Mouse (Mus musculus): Measurements from ENCODE around the gene Uhrf1. TPM values are rescaled to one million over a fixed set of nuclear protein-coding genes. Genes with fewer than 3 reads are reported as not detected.

Uhrf1 gene
- polyA plus RNA-seq, 1 experiment, result 18.4 TPM

DNA sequence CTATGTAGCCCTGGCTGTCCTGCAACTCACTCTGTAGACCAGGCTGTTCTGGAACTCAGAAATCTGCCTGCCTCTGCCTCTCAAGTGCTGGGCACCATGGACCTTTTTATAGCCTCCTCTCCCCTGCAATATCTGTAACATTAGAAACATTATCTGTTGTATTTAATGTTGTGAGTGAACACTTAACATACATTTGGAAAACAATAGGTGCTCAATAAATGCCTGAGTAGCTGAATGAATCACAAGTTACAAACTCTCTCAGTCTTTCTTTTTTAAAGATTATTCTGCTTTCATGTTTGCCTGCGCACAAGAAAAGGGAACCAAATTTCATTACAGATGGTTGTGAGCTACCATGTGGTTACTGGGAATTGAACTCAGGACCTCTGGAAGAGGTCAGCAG, 4.9 kb upstream of the Uhrf1 start:
- Histone ChIP-seq H3ac (ENCODE audit: control insufficient read depth, insufficient read length) (no peak overlapping the region), H3K79me2 (ENCODE audit: control insufficient read depth, insufficient read depth) (no peaks in the 10 kb centered on the region), H3K4me3 (no peak overlapping the region), H3K4me2 (ENCODE audit: low read depth) (no peak overlapping the region), H3K27me3 (ENCODE audit: control insufficient read depth, insufficient read depth, insufficient read length) (no peaks in the 10 kb centered on the region), H3K36me3 (ENCODE audit: control insufficient read depth, insufficient read depth) (no peaks in the 10 kb centered on the region)
- TF ChIP-seq MYOG (IDR thresholded peaks at IDR 0.05; ENCODE audit: control insufficient read depth in 1 of 3, insufficient read depth in 1 of 3, insufficient read length in 2 of 3, low read depth in 2 of 3) (no peak), POLR2A (IDR thresholded peaks at IDR 0.05; ENCODE audit: insufficient read length, low read depth) (no peak), TCF12 (IDR thresholded peaks at IDR 0.05; ENCODE audit: insufficient read depth, poor library complexity, severe bottlenecking) (no peak), USF1 (IDR thresholded peaks at IDR 0.05; ENCODE audit: low read depth) (no peak), TCF3 (IDR thresholded peaks at IDR 0.05; ENCODE audit: insufficient read length, low read depth) (no peak), CEBPB (IDR thresholded peaks at IDR 0.05; ENCODE audit: insufficient read depth, poor library complexity, severe bottlenecking) (no peak), MAX (IDR thresholded peaks at IDR 0.05; ENCODE audit: low read depth) (no peak), POLR2AphosphoS2 (IDR thresholded peaks at IDR 0.05; ENCODE audit: insufficient read length, low read depth) (no peak), MYOD1 (IDR thresholded peaks at IDR 0.05; ENCODE audit: control insufficient read depth in 1 of 3, insufficient read length in 2 of 3, low read depth in 2 of 3) (no peak), E2F4 (IDR thresholded peaks at IDR 0.05; ENCODE audit: insufficient read depth) (no peak), REST (IDR thresholded peaks at IDR 0.05; ENCODE audit: insufficient read depth, insufficient read length) (no peak), SRF (IDR thresholded peaks at IDR 0.05; ENCODE audit: control insufficient read depth, insufficient read length, low read depth) (no peak)

DNA sequence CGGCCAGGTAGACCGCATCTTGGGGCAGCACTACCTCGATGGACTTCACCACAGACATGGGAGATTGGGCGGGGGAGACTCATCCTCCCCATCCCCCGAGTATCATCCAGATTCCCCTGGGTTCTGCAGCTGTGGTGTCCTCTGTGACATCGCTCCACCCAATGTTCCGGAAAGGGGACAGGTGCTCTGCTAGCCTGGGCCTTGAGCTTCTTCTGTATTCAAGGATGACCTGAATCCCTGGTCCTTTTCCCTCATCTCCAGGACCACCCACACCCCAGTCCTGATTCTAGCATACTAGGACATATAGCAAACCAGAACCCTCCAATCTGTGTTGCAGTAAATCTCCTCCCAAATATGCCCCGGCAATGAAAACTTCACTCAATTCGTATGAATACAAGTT, 2.9 kb upstream of the Uhrf1 start, which contains the start of gene Arrdc5:
TSS of gene Arrdc5 (minus strand) at position 101 of the 400 bp plus-strand sequence.
- H3K4me3 ChIP-seq, result no peak within 1 kb of the TSS
- H3K4me2 ChIP-seq (ENCODE audit: low read depth), result no peak within 1 kb of the TSS
- peaks cover 10% of the 10 kb centered on the region for H3K79me2 ChIP-seq (ENCODE audit: control insufficient read depth, insufficient read depth)
- H3K36me3 ChIP-seq (ENCODE audit: control insufficient read depth, insufficient read depth), result no peaks in the 10 kb centered on the region
- no peaks in the 10 kb centered on the region for H3K27me3 ChIP-seq (ENCODE audit: control insufficient read depth, insufficient read depth, insufficient read length)
- no peak within 1 kb of the TSS for H3ac ChIP-seq (ENCODE audit: control insufficient read depth, insufficient read length)
- TF ChIP-seq MAX (IDR thresholded peaks at IDR 0.05; ENCODE audit: low read depth) (no peak), CEBPB (IDR thresholded peaks at IDR 0.05; ENCODE audit: insufficient read depth, poor library complexity, severe bottlenecking) (no peak), REST (IDR thresholded peaks at IDR 0.05; ENCODE audit: insufficient read depth, insufficient read length) (no peak), E2F4 (IDR thresholded peaks at IDR 0.05; ENCODE audit: insufficient read depth) (no peak), TCF12 (IDR thresholded peaks at IDR 0.05; ENCODE audit: insufficient read depth, poor library complexity, severe bottlenecking) (no peak), TCF3 (IDR thresholded peaks at IDR 0.05; ENCODE audit: insufficient read length, low read depth) (no peak), MYOG (IDR thresholded peaks at IDR 0.05; ENCODE audit: control insufficient read depth in 1 of 3, insufficient read depth in 1 of 3, insufficient read length in 2 of 3, low read depth in 2 of 3) (no peak), USF1 (IDR thresholded peaks at IDR 0.05; ENCODE audit: low read depth) (no peak), POLR2AphosphoS2 (IDR thresholded peaks at IDR 0.05; ENCODE audit: insufficient read length, low read depth) (no peak)

DNA sequence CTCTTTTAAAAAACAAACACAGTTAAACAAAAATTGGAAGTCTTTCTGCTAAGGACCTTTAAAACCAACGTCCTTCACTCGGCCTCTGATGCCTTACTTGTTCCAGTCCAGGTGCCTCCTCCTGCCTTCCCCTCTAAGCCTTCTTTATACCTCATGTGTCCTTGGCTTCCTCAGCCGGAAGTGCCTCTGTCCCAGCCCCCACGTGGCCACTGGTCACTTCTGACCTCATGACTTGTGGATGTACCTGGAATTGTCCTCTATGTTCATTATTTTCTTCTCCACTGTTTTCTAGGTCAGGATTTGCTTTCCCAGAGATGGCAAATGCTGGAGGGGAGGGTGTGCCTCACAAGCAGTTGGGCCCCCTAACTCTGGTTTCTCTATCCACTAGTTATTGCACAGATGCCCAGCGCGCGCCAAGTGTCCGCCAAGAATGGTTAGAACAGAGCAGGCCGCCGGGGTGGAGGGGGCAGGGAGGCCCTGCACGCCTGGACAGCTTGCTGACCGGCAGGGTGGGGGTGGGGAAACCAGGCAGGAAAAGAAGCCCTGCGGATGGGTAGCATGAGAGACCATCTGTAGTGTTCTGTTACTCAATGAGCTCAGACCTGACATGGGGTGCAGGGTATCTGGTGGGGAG, 641 bp upstream of the Uhrf1 start:
- peak overlapping the region; percentile 83 for H3K4me3 ChIP-seq
- H3K4me2 ChIP-seq (ENCODE audit: low read depth), result peak overlapping the region; percentile 53
- H3K79me2 ChIP-seq (ENCODE audit: control insufficient read depth, insufficient read depth), result peaks cover 32% of the 10 kb centered on the region
- no peaks in the 10 kb centered on the region for H3K27me3 ChIP-seq (ENCODE audit: control insufficient read depth, insufficient read depth, insufficient read length)
- H3ac ChIP-seq (ENCODE audit: control insufficient read depth, insufficient read length), result no peak overlapping the region
- no peaks in the 10 kb centered on the region for H3K36me3 ChIP-seq (ENCODE audit: control insufficient read depth, insufficient read depth)
- no peak for TF ChIP-seq E2F4 (IDR thresholded peaks at IDR 0.05; ENCODE audit: insufficient read depth)
- no peak for TF ChIP-seq POLR2A (IDR thresholded peaks at IDR 0.05; ENCODE audit: insufficient read length, low read depth)
- TF ChIP-seq TCF12 (IDR thresholded peaks at IDR 0.05; ENCODE audit: insufficient read depth, poor library complexity, severe bottlenecking), result no peak
- no peak for TF ChIP-seq TCF3 (IDR thresholded peaks at IDR 0.05; ENCODE audit: insufficient read length, low read depth)
- TF ChIP-seq MYOG (IDR thresholded peaks at IDR 0.05; ENCODE audit: control insufficient read depth in 1 of 3, insufficient read depth in 1 of 3, insufficient read length in 2 of 3, low read depth in 2 of 3), result no peak
- no peak for TF ChIP-seq CEBPB (IDR thresholded peaks at IDR 0.05; ENCODE audit: insufficient read depth, poor library complexity, severe bottlenecking)

DNA sequence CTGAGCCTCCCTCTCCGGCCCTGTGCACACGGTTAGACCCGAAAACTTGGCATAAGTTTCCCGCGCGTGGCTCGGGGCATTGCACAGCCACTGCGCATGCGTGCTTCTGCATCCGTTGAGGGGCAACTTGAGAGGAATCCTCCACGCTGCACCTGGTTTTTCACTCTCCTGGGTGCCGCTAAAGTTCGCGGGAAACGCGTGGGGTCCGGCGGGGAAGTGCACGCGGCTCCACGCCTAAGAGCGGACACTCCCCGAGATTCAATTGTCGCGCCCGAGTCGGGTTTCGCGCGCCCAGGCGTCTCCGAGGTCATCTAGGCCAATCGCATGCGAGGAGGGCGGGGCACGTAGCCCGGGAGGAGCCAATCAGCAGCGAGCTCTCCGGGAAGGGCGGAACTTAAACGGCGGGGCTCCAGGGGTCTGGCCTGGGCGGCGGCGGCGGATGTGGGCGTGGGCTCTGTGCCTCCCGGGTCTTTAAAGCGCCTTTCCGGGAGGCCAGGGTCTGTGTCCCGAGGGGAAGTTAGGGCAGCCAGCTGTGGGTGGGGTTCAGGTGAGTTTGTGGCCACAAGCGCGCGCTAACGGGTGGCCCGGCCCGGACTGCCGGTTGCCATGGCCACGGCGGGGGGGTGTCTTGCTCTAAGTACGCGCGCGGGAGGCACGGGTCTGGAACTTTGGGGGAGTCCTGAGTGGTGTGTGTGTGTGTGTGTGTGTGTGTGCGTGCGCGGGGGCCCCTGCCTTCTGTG, 896 bp downstream of the Uhrf1 start:
- no peaks in the 10 kb centered on the region for H3K36me3 ChIP-seq (ENCODE audit: control insufficient read depth, insufficient read depth)
- peak overlapping the region; percentile 5 for H3ac ChIP-seq (ENCODE audit: control insufficient read depth, insufficient read length)
- TF ChIP-seq TCF12 (IDR thresholded peaks at IDR 0.05; ENCODE audit: insufficient read depth, poor library complexity, severe bottlenecking) (no peak), POLR2A (IDR thresholded peaks at IDR 0.05; ENCODE audit: insufficient read length, low read depth) (peak; percentile 27), POLR2AphosphoS2 (IDR thresholded peaks at IDR 0.05; ENCODE audit: insufficient read length, low read depth) (peak; percentile 22), USF1 (IDR thresholded peaks at IDR 0.05; ENCODE audit: low read depth) (no peak), SRF (IDR thresholded peaks at IDR 0.05; ENCODE audit: control insufficient read depth, insufficient read length, low read depth) (peak; percentile 55), E2F4 (IDR thresholded peaks at IDR 0.05; ENCODE audit: insufficient read depth) (peak; percentile 98)
- no peaks in the 10 kb centered on the region for H3K27me3 ChIP-seq (ENCODE audit: control insufficient read depth, insufficient read depth, insufficient read length)
- peak overlapping the region; percentile 97 for H3K4me2 ChIP-seq (ENCODE audit: low read depth)
- peaks cover 35% of the 10 kb centered on the region for H3K79me2 ChIP-seq (ENCODE audit: control insufficient read depth, insufficient read depth)
- peak overlapping the region; percentile 83 for H3K4me3 ChIP-seq
